In the genomic region with DNA sequence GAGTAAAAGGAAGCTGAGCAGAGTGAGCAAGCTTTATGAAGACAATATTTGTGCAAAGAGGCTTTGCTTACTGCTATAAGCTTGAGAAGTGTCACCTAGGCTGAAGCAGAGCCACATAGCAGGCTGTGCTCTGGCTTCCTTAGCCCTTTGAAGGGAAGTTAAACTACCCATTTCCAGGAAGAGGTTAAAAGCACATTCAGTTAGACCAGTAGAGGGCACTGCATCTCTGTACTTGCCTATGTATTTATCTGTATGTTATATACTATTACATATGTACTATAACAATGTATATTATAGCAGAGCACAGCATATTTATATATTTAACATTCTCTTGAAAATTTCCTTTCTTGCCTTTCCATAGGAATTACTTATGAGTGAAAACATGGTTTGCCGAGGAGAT, we compare ENCODE assay signal across 9 mouse cellular contexts. TPM values are rescaled to one million over a fixed set of nuclear protein-coding genes. Genes with fewer than 3 reads are reported as not detected.
DNase-seq lines count a peak whose midpoint lies in the region; TF ChIP-seq lines count a peak whose summit lies in the region.
"Had no signal": no experiment of that assay in that cellular context is flagged by ENCODE, and none has a peak within 500 bp of the region (broad histone marks: within the 10 kb centered on the region; RNA-seq: fewer than 3 reads in every experiment).

No protein-coding gene starts in this region.

- no peaks in the 10 kb centered on the region for H3K4me1 ChIP-seq in kidney, adult 2 months (ENCODE audit: control insufficient read depth, insufficient read depth, low read length)
- no peaks in the 10 kb centered on the region for H3K4me1 ChIP-seq in heart, embryonic 10.5 days
- H3K4me1 ChIP-seq: neural tube, embryonic 12.5 days had no signal

- WGBS in kidney, adult 2 months, result 94% methylated on average over 1 of the region's 1 CpGs
- 98% methylated on average over 1 of the region's 1 CpGs for WGBS in heart, embryonic 10.5 days

- no peak for TF ChIP-seq POLR2A in kidney, adult 2 months (IDR thresholded peaks at IDR 0.05; ENCODE audit: low read depth, low read length)

- intact Hi-C loops in left cerebral cortex, postnatal 25 days (cut with DNase I), result no loop called here

- no peaks in the 10 kb centered on the region for H3K9me3 ChIP-seq in heart, embryonic 10.5 days
- H3K9me3 ChIP-seq: neural tube, embryonic 12.5 days had no signal

- H3K27me3 ChIP-seq in kidney, adult 2 months (replicated peaks; ENCODE audit: control insufficient read depth, insufficient read depth, low read length), result no peaks in the 10 kb centered on the region
- no peaks in the 10 kb centered on the region for H3K27me3 ChIP-seq in heart, embryonic 10.5 days (ENCODE audit: insufficient read depth, poor library complexity, severe bottlenecking)
- H3K27me3 ChIP-seq: neural tube, embryonic 12.5 days had no signal

- 0 out of 2 replicates have a peak, but pooled peaks have one; percentile 6 for TF ChIP-seq CTCF in kidney, adult 2 months (conservative IDR thresholded peaks at IDR 0.05; ENCODE audit: insufficient read depth, insufficient read length, low read depth, low read length)

- H3K27ac ChIP-seq in kidney, adult 2 months (ENCODE audit: insufficient read depth, low read depth, low read length), result no peak overlapping the region
- H3K27ac ChIP-seq in heart, embryonic 10.5 days, result no peak overlapping the region
- H3K27ac ChIP-seq: neural tube, embryonic 12.5 days had no signal

- no peaks in the 10 kb centered on the region for H3K36me3 ChIP-seq in kidney, adult 2 months (ENCODE audit: control insufficient read depth, insufficient read depth, low read length)
- H3K36me3 ChIP-seq in heart, embryonic 10.5 days, result no peaks in the 10 kb centered on the region
- H3K36me3 ChIP-seq: neural tube, embryonic 12.5 days had no signal

- peak; percentile 2 for DNase-seq in kidney, adult 2 months
- DNase-seq in kidney, adult 18-20 months, result no peak
- peak; percentile 81 for DNase-seq in CD4-positive, CD25-positive, alpha-beta regulatory T cell, adult 2 months (ENCODE audit: low read depth, low spot score)
- DNase-seq in T-cell, adult 2 months (ENCODE audit: low spot score), result peak; percentile 39
- DNase-seq in left cerebral cortex, postnatal 25 days (ENCODE audit: low spot score in 2 of 2), result peak; percentile 39 to 76
- no peak for DNase-seq in heart, embryonic 10.5 days (ENCODE audit: low spot score)
- no peak for DNase-seq in kidney, postnatal 25 days
- DNase-seq in heart, adult 11 months, result no peak

- H3K4me3 ChIP-seq in kidney, adult 2 months (ENCODE audit: insufficient read depth, low read depth, low read length), result no peak overlapping the region
- no peak overlapping the region for H3K4me3 ChIP-seq in heart, embryonic 10.5 days
- H3K4me3 ChIP-seq: neural tube, embryonic 12.5 days had no signal

RNA-seq across cellular contexts. Expression of a gene that starts 54.4 kb away (rescaled TPM):
- 0.34 and 0.48 TPM in 2 replicates for polyA plus RNA-seq in kidney, adult 2 months (2012; rRNA removed)
- total RNA-seq in left cerebral cortex, postnatal 25 days (2021), result 100 to 1,000 TPM; 356 to 394 TPM
- 1.7 and 3.8 TPM in 2 replicates for polyA plus RNA-seq in heart, embryonic 10.5 days (2016; fragmentation: Nextera tagmentation; extraction: Ambion mirVana)

Comparison
In these comparisons a context has a peak if more than half of its experiments do, and no peak if none do; other contexts are left out.
1. DNase-seq: peak in kidney, adult 2 months (single experiment), CD4-positive, CD25-positive, alpha-beta regulatory T cell, adult 2 months (single experiment), T-cell, adult 2 months (single experiment) and left cerebral cortex, postnatal 25 days (2 of 2); none in kidney, adult 18-20 months (single experiment), heart, embryonic 10.5 days (single experiment), kidney, postnatal 25 days (0 of 2) and heart, adult 11 months (single experiment).